Mouse (Mus musculus): ENCODE data around the gene Zfp952. TPM values are rescaled to one million over a fixed set of nuclear protein-coding genes. Genes with fewer than 3 reads are reported as not detected.
"Not testable (repeated sequence)": the region's sequence is repeated elsewhere in the genome, so short reads cannot be mapped to it uniquely, and the experiment has no call there.

Zfp952 gene
- polyA plus RNA-seq, 1 experiment from 2014 or later = 8.8 TPM

GRCm38 (mm10) chr17:32965253-32965622 is 27.7 kb upstream of the Zfp952 start:
- peak overlapping the region; percentile 90 for H3K4me3 ChIP-seq (ENCODE audit: low read depth, low read length)
- peak overlapping the region; percentile 89; the same call in 1 of the 2 replicates for H3K27ac ChIP-seq (ENCODE audit: low read depth, low read length)
- H3K4me2 ChIP-seq = peak overlapping the region; percentile 92
- peak; percentile 16; the same call in 1 of the 2 replicates for ATAC-seq (replicated peaks; ENCODE audit: insufficient number of reproducible peaks, low FRiP score, low TSS enrichment)
- peaks cover 6% of the 10 kb centered on the region for H3K4me1 ChIP-seq (ENCODE audit: control insufficient read depth, insufficient read depth, low read length)
- WGBS (ENCODE audit: insufficient replicate concordance) = under 1% methylated on average over 14 of the region's 14 CpGs
- H3K9ac ChIP-seq (ENCODE audit: low read depth, low read length) = peak overlapping the region; percentile 84
- H3K36me3 ChIP-seq (ENCODE audit: control insufficient read depth, insufficient read depth, low read length) = no peaks in the 10 kb centered on the region
- no peaks in the 10 kb centered on the region for H3K27me3 ChIP-seq (ENCODE audit: control insufficient read depth, insufficient read depth, low read length)
- H3K9me3 ChIP-seq (replicated peaks; ENCODE audit: control insufficient read depth, low read length) = no peaks in the 10 kb centered on the region

- ATAC-seq (replicated peaks; ENCODE audit: insufficient number of reproducible peaks, low FRiP score, low TSS enrichment) = peak; percentile 99
- H3K9me3 ChIP-seq (replicated peaks; ENCODE audit: control insufficient read depth, low read length) = no peaks in the 10 kb centered on the region
Observed at GRCm38 (mm10) chr17:32965623-32966290, 27.2 kb upstream of the Zfp952 start, which contains the start of gene Zfp472. Gene Zfp472, plus strand, starts transcription at chr17:32965814.

GRCm38 (mm10) chr17:32981361-32981760 is 11.6 kb upstream of the Zfp952 start:
- Histone ChIP-seq H3K27me3 (ENCODE audit: control insufficient read depth, insufficient read depth, low read length) (no peaks in the 10 kb centered on the region), H3K9ac (ENCODE audit: low read depth, low read length) (no peak overlapping the region), H3K4me3 (ENCODE audit: low read depth, low read length) (no peak overlapping the region), H3K9me3 (replicated peaks; ENCODE audit: control insufficient read depth, low read length) (no peaks in the 10 kb centered on the region), H3K36me3 (ENCODE audit: control insufficient read depth, insufficient read depth, low read length) (peaks cover 28% of the 10 kb centered on the region), H3K4me1 (ENCODE audit: control insufficient read depth, insufficient read depth, low read length) (no peaks in the 10 kb centered on the region), H3K4me2 (no peak overlapping the region), H3K27ac (ENCODE audit: low read depth, low read length) (no peak overlapping the region)
- no peak for ATAC-seq (replicated peaks; ENCODE audit: insufficient number of reproducible peaks, low FRiP score, low TSS enrichment)
- WGBS (ENCODE audit: insufficient replicate concordance) = 70% methylated on average over 4 of the region's 4 CpGs

More at GRCm38 (mm10) chr17:32965623-32966290, 27.2 kb upstream of the Zfp952 start, which contains the start of gene Zfp472:
- Histone ChIP-seq H3K4me3 (ENCODE audit: low read depth, low read length) (peak within 1 kb of the TSS; percentile 90), H3K27me3 (ENCODE audit: control insufficient read depth, insufficient read depth, low read length) (no peaks in the 10 kb centered on the region), H3K4me1 (ENCODE audit: control insufficient read depth, insufficient read depth, low read length) (peaks cover 6% of the 10 kb centered on the region), H3K4me2 (peak within 1 kb of the TSS; percentile 92), H3K9ac (ENCODE audit: low read depth, low read length) (peak within 1 kb of the TSS; percentile 84), H3K27ac (ENCODE audit: low read depth, low read length) (peak within 1 kb of the TSS; percentile 89), H3K36me3 (ENCODE audit: control insufficient read depth, insufficient read depth, low read length) (no peaks in the 10 kb centered on the region)
- under 1% methylated on average over 33 of the region's 33 CpGs for WGBS (ENCODE audit: insufficient replicate concordance)

GRCm38 (mm10) chr17:32986301-32986700 is 6.6 kb upstream of the Zfp952 start:
- H3K27me3 ChIP-seq (ENCODE audit: control insufficient read depth, insufficient read depth, low read length) = no peaks in the 10 kb centered on the region
- no peak overlapping the region for H3K9ac ChIP-seq (ENCODE audit: low read depth, low read length)
- no peaks in the 10 kb centered on the region for H3K36me3 ChIP-seq (ENCODE audit: control insufficient read depth, insufficient read depth, low read length)
- H3K4me3 ChIP-seq (ENCODE audit: low read depth, low read length) = no peak overlapping the region
- H3K27ac ChIP-seq (ENCODE audit: low read depth, low read length) = no peak overlapping the region
- no peaks in the 10 kb centered on the region for H3K4me1 ChIP-seq (ENCODE audit: control insufficient read depth, insufficient read depth, low read length)
- no peaks in the 10 kb centered on the region for H3K9me3 ChIP-seq (replicated peaks; ENCODE audit: control insufficient read depth, low read length)
- no peak for ATAC-seq (replicated peaks; ENCODE audit: insufficient number of reproducible peaks, low FRiP score, low TSS enrichment)
- 65% methylated on average over 4 of the region's 4 CpGs for WGBS (ENCODE audit: insufficient replicate concordance)
- H3K4me2 ChIP-seq = no peak overlapping the region

GRCm38 (mm10) chr17:32991965-32992698 is 797 bp upstream of the Zfp952 start:
- H3K27ac ChIP-seq (ENCODE audit: low read depth, low read length) = no peak overlapping the region
- no peaks in the 10 kb centered on the region for H3K27me3 ChIP-seq (ENCODE audit: control insufficient read depth, insufficient read depth, low read length)
- H3K36me3 ChIP-seq (ENCODE audit: control insufficient read depth, insufficient read depth, low read length) = peaks cover 3% of the 10 kb centered on the region; the same call in 1 of the 2 replicates
- peak overlapping the region; percentile 69 for H3K4me3 ChIP-seq (ENCODE audit: low read depth, low read length)
- H3K4me2 ChIP-seq = peak overlapping the region; percentile 73
- ATAC-seq (replicated peaks; ENCODE audit: insufficient number of reproducible peaks, low FRiP score, low TSS enrichment) = no peak
- H3K4me1 ChIP-seq (ENCODE audit: control insufficient read depth, insufficient read depth, low read length) = peaks cover 5% of the 10 kb centered on the region; the same call in 1 of the 2 replicates
- 66% methylated on average over 12 of the region's 12 CpGs for WGBS (ENCODE audit: insufficient replicate concordance)
- H3K9me3 ChIP-seq (replicated peaks; ENCODE audit: control insufficient read depth, low read length) = no peaks in the 10 kb centered on the region
- H3K9ac ChIP-seq (ENCODE audit: low read depth, low read length) = peak overlapping the region; percentile 82

GRCm38 (mm10) chr17:32998492-32998891 is 5.6 kb downstream of the Zfp952 start:
- H3K9ac ChIP-seq (ENCODE audit: low read depth, low read length) = no peak overlapping the region
- peaks cover 5% of the 10 kb centered on the region; the same call in 1 of the 2 replicates for H3K4me1 ChIP-seq (ENCODE audit: control insufficient read depth, insufficient read depth, low read length)
- no peak overlapping the region for H3K27ac ChIP-seq (ENCODE audit: low read depth, low read length)
- no peaks in the 10 kb centered on the region for H3K27me3 ChIP-seq (ENCODE audit: control insufficient read depth, insufficient read depth, low read length)
- ATAC-seq (replicated peaks; ENCODE audit: insufficient number of reproducible peaks, low FRiP score, low TSS enrichment) = no peak
- WGBS (ENCODE audit: insufficient replicate concordance) = 88% methylated on average over 2 of the region's 2 CpGs
- peaks cover 7% of the 10 kb centered on the region for H3K9me3 ChIP-seq (replicated peaks; ENCODE audit: control insufficient read depth, low read length)
- H3K4me2 ChIP-seq = no peak overlapping the region
- H3K36me3 ChIP-seq (ENCODE audit: control insufficient read depth, insufficient read depth, low read length) = peaks cover 18% of the 10 kb centered on the region
- no peak overlapping the region for H3K4me3 ChIP-seq (ENCODE audit: low read depth, low read length)

- ATAC-seq (replicated peaks; ENCODE audit: insufficient number of reproducible peaks, low FRiP score, low TSS enrichment) = no peak
- H3K4me3 ChIP-seq (ENCODE audit: low read depth, low read length) = no peak overlapping the region
- H3K27ac ChIP-seq (ENCODE audit: low read depth, low read length) = no peak overlapping the region
- H3K4me1 ChIP-seq (ENCODE audit: control insufficient read depth, insufficient read depth, low read length) = no peaks in the 10 kb centered on the region
- no peaks in the 10 kb centered on the region for H3K27me3 ChIP-seq (ENCODE audit: control insufficient read depth, insufficient read depth, low read length)
- H3K4me2 ChIP-seq = no peak overlapping the region
- peaks cover 5% of the 10 kb centered on the region for H3K9me3 ChIP-seq (replicated peaks; ENCODE audit: control insufficient read depth, low read length)
- WGBS (ENCODE audit: insufficient replicate concordance) = 38% methylated on average over 9 of the region's 9 CpGs
- peaks cover 17% of the 10 kb centered on the region for H3K36me3 ChIP-seq (ENCODE audit: control insufficient read depth, insufficient read depth, low read length)
- H3K9ac ChIP-seq (ENCODE audit: low read depth, low read length) = no peak overlapping the region
Observed at GRCm38 (mm10) chr17:33008337-33008736, 15.4 kb downstream of the Zfp952 start.

- H3K9me3 ChIP-seq (replicated peaks; ENCODE audit: control insufficient read depth, low read length) = peaks cover 45% of the 10 kb centered on the region
Observed at GRCm38 (mm10) chr17:33020434-33020833, 27.5 kb downstream of the Zfp952 start.

More at GRCm38 (mm10) chr17:33020434-33020833, 27.5 kb downstream of the Zfp952 start:
- not testable (repeated sequence) for H3K9ac ChIP-seq (ENCODE audit: low read depth, low read length); H3K4me2 ChIP-seq; ATAC-seq (replicated peaks; ENCODE audit: insufficient number of reproducible peaks, low FRiP score, low TSS enrichment); H3K27me3 ChIP-seq (ENCODE audit: control insufficient read depth, insufficient read depth, low read length); H3K27ac ChIP-seq (ENCODE audit: low read depth, low read length); H3K4me1 ChIP-seq (ENCODE audit: control insufficient read depth, insufficient read depth, low read length); H3K4me3 ChIP-seq (ENCODE audit: low read depth, low read length)
- H3K36me3 ChIP-seq (ENCODE audit: control insufficient read depth, insufficient read depth, low read length) = peaks cover 45% of the 10 kb centered on the region

Data from heart, embryonic 11.5 days (tissue).